Comparison of ENCODE assay signal across 17 mouse cellular contexts in the genomic region with DNA sequence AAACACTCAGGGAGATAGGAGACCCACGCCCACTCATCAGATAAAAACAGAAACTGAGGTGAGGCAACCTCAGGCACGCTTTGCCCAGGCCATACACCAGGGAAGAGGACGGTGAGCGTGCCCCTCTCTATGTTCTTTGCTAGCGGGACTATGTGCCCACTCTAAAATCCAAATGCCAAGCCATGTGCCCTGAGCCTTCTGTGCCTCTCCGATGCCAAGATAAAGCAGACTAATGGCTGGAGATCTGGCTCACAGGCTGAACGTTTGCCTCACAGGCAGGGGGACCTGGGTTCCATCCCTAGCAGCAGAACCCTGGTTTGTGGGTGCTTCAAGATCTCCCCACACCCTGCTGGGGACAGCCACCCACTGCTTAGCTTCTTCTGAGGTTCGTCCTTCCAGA. TPM values are rescaled to one million over a fixed set of nuclear protein-coding genes. Genes with fewer than 3 reads are reported as not detected.
DNase-seq lines count a peak whose midpoint lies in the region; ATAC-seq and TF ChIP-seq lines count a peak whose summit lies in the region.
"Had no signal": no experiment of that assay in that cellular context is flagged by ENCODE, and none has a peak within 500 bp of the region (broad histone marks: within the 10 kb centered on the region; RNA-seq: fewer than 3 reads in every experiment).

No protein-coding gene starts in this region.

- no peak for TF ChIP-seq EP300 in liver, postnatal 0 days (IDR thresholded peaks at IDR 0.05; ENCODE audit: low read depth)

- H3K4me3 ChIP-seq in forebrain, embryonic 10.5 days = no peak overlapping the region
- H3K4me3 ChIP-seq in forebrain, embryonic 16.5 days (replicated peaks; ENCODE audit: low read length) = no peak overlapping the region
- no peak overlapping the region for H3K4me3 ChIP-seq in liver, embryonic 12.5 days
- no peak overlapping the region for H3K4me3 ChIP-seq in liver, postnatal 0 days (ENCODE audit: low read depth, low read length)
- H3K4me3 ChIP-seq in midbrain, embryonic 14.5 days (replicated peaks; ENCODE audit: low read depth, low read length) = no peak overlapping the region
- H3K4me3 ChIP-seq: limb, embryonic 13.5 days; stomach, embryonic 15.5 days had no signal

- H3K9me3 ChIP-seq in forebrain, embryonic 10.5 days = no peaks in the 10 kb centered on the region
- no peaks in the 10 kb centered on the region for H3K9me3 ChIP-seq in forebrain, embryonic 16.5 days (ENCODE audit: control insufficient read depth, low read length)
- H3K9me3 ChIP-seq in liver, embryonic 12.5 days (replicated peaks) = no peaks in the 10 kb centered on the region
- no peaks in the 10 kb centered on the region for H3K9me3 ChIP-seq in liver, postnatal 0 days (ENCODE audit: low read length)
- no peaks in the 10 kb centered on the region for H3K9me3 ChIP-seq in midbrain, embryonic 14.5 days (ENCODE audit: control insufficient read depth, low read length)
- H3K9me3 ChIP-seq: G1E; limb, embryonic 13.5 days; stomach, embryonic 15.5 days had no signal

- no peak for TF ChIP-seq CTCF in liver, postnatal 0 days (IDR thresholded peaks at IDR 0.05; ENCODE audit: low read depth)

- peaks cover 59% of the 10 kb centered on the region for H3K4me1 ChIP-seq in forebrain, embryonic 10.5 days
- H3K4me1 ChIP-seq in forebrain, embryonic 16.5 days (replicated peaks; ENCODE audit: control insufficient read depth, insufficient read depth, low read length) = peaks cover 23% of the 10 kb centered on the region
- peaks cover 88% of the 10 kb centered on the region for H3K4me1 ChIP-seq in liver, embryonic 12.5 days
- peaks cover 11% of the 10 kb centered on the region for H3K4me1 ChIP-seq in liver, postnatal 0 days (ENCODE audit: insufficient read depth)
- peaks cover 31% of the 10 kb centered on the region for H3K4me1 ChIP-seq in midbrain, embryonic 14.5 days (ENCODE audit: control insufficient read depth, insufficient read depth, low read length)

- peak overlapping the region; percentile 82 for H3K27ac ChIP-seq in forebrain, embryonic 10.5 days
- no peak overlapping the region for H3K27ac ChIP-seq in forebrain, embryonic 16.5 days (ENCODE audit: low read length)
- H3K27ac ChIP-seq in liver, embryonic 12.5 days = peak overlapping the region; percentile 46; the same call in 1 of the 2 replicates
- no peak overlapping the region for H3K27ac ChIP-seq in liver, postnatal 0 days (ENCODE audit: low read depth)
- H3K27ac ChIP-seq in midbrain, embryonic 14.5 days (replicated peaks; ENCODE audit: low read depth, low read length) = peak overlapping the region; percentile 81; the same call in 1 of the 2 replicates
- H3K27ac ChIP-seq: limb, embryonic 13.5 days had no signal

- no peak overlapping the region for H3K9ac ChIP-seq in forebrain, embryonic 16.5 days (replicated peaks; ENCODE audit: low read depth, low read length)
- H3K9ac ChIP-seq in liver, embryonic 12.5 days = peak overlapping the region; percentile 42
- no peak overlapping the region; the same call in 1 of the 2 replicates for H3K9ac ChIP-seq in liver, postnatal 0 days (replicated peaks)
- no peak overlapping the region for H3K9ac ChIP-seq in midbrain, embryonic 14.5 days (replicated peaks; ENCODE audit: low read length)
- H3K9ac ChIP-seq: stomach, embryonic 15.5 days had no signal

- H3K27me3 ChIP-seq in forebrain, embryonic 10.5 days (ENCODE audit: poor library complexity, severe bottlenecking) = peaks cover 66% of the 10 kb centered on the region
- no peaks in the 10 kb centered on the region for H3K27me3 ChIP-seq in forebrain, embryonic 16.5 days (replicated peaks; ENCODE audit: control insufficient read depth, insufficient read depth, low read length)
- no peaks in the 10 kb centered on the region for H3K27me3 ChIP-seq in liver, embryonic 12.5 days (replicated peaks)
- H3K27me3 ChIP-seq in liver, postnatal 0 days (ENCODE audit: insufficient read depth, low read length) = no peaks in the 10 kb centered on the region
- H3K27me3 ChIP-seq in midbrain, embryonic 14.5 days (ENCODE audit: control insufficient read depth, insufficient read depth, low read length) = no peaks in the 10 kb centered on the region
- H3K27me3 ChIP-seq: stomach, embryonic 15.5 days had no signal

- 75% methylated on average over 8 of the region's 8 CpGs for WGBS in forebrain, embryonic 10.5 days
- WGBS in forebrain, embryonic 16.5 days = 77% methylated on average over 8 of the region's 8 CpGs
- WGBS in liver, embryonic 12.5 days (ENCODE audit: insufficient replicate concordance) = 55% methylated on average over 8 of the region's 8 CpGs
- WGBS in liver, postnatal 0 days (ENCODE audit: insufficient replicate concordance) = 70% methylated on average over 8 of the region's 8 CpGs
- WGBS in midbrain, embryonic 14.5 days = 81% methylated on average over 8 of the region's 8 CpGs

- H3K4me2 ChIP-seq in forebrain, embryonic 16.5 days (ENCODE audit: low read length) = no peak overlapping the region
- peak overlapping the region; percentile 33 for H3K4me2 ChIP-seq in liver, embryonic 12.5 days
- no peak overlapping the region for H3K4me2 ChIP-seq in liver, postnatal 0 days (ENCODE audit: low read depth, low read length)
- H3K4me2 ChIP-seq in midbrain, embryonic 14.5 days (ENCODE audit: low read length) = no peak overlapping the region
- H3K4me2 ChIP-seq: heart, embryonic 11.5 days; limb, embryonic 13.5 days; stomach, embryonic 15.5 days had no signal

- no peak for ATAC-seq in forebrain, embryonic 16.5 days
- ATAC-seq in liver, embryonic 12.5 days = no peak
- no peak for ATAC-seq in liver, postnatal 0 days
- ATAC-seq in midbrain, embryonic 14.5 days (ENCODE audit: low FRiP score, low TSS enrichment) = no peak

- no peaks in the 10 kb centered on the region for H3K36me3 ChIP-seq in forebrain, embryonic 10.5 days (replicated peaks)
- H3K36me3 ChIP-seq in forebrain, embryonic 16.5 days (ENCODE audit: control insufficient read depth, insufficient read depth) = no peaks in the 10 kb centered on the region
- H3K36me3 ChIP-seq in liver, embryonic 12.5 days = no peaks in the 10 kb centered on the region
- no peaks in the 10 kb centered on the region for H3K36me3 ChIP-seq in liver, postnatal 0 days (replicated peaks; ENCODE audit: insufficient read depth, low read length)
- H3K36me3 ChIP-seq in midbrain, embryonic 14.5 days (ENCODE audit: control insufficient read depth, insufficient read depth, low read length) = no peaks in the 10 kb centered on the region
- H3K36me3 ChIP-seq: limb, embryonic 13.5 days; stomach, embryonic 15.5 days had no signal

- DNase-seq in forebrain, embryonic 10.5 days (ENCODE audit: extremely low spot score, low spot score) = no peak
- DNase-seq in liver, postnatal 0 days = no peak
- peak; percentile 41 to 62 for DNase-seq in cerebellum, postnatal 36 days
- no peak for DNase-seq in midbrain, embryonic 14.5 days
- DNase-seq in lung, postnatal 10 days = no peak
- no peak for DNase-seq in ovary, postnatal 10 days (ENCODE audit: low spot score)
- DNase-seq: kidney, adult 18-20 months; lung, postnatal 4 days; right cerebral cortex, postnatal 4 days had no signal

RNA-seq across cellular contexts. Expression of a gene that starts 17.5 kb away (rescaled TPM):
- polyA plus RNA-seq in forebrain, embryonic 10.5 days (2016; fragmentation: Nextera tagmentation; extraction: Ambion mirVana) = not detected in 2 replicates
- not detected in 2 replicates for polyA plus RNA-seq in forebrain, embryonic 16.5 days (2015; fragmentation: Nextera tagmentation; extraction: Ambion mirVana)
- polyA plus RNA-seq in liver, embryonic 12.5 days (2016; fragmentation: Nextera tagmentation; extraction: Ambion mirVana) = not detected in 2 replicates
- not detected in 2 replicates for polyA plus RNA-seq in liver, postnatal 0 days (2015; fragmentation: Nextera tagmentation; extraction: Ambion mirVana)
- not detected in 2 replicates for polyA plus RNA-seq in midbrain, embryonic 14.5 days (2014; fragmentation: Nextera tagmentation; extraction: Ambion mirVana)
- polyA plus RNA-seq: embryonic facial prominence, embryonic 14.5 days; G1E; heart, embryonic 11.5 days; limb, embryonic 13.5 days; neural tube, embryonic 14.5 days; stomach, embryonic 15.5 days had no signal

RNA-seq across cellular contexts. Expression of a gene that starts 19.6 kb away (rescaled TPM):
- 11.7 and 12.3 TPM in 2 replicates for polyA plus RNA-seq in forebrain, embryonic 10.5 days (2016; fragmentation: Nextera tagmentation; extraction: Ambion mirVana)
- polyA plus RNA-seq in forebrain, embryonic 16.5 days (2015; fragmentation: Nextera tagmentation; extraction: Ambion mirVana) = 47.8 and 50.4 TPM in 2 replicates
- polyA plus RNA-seq in liver, embryonic 12.5 days (2016; fragmentation: Nextera tagmentation; extraction: Ambion mirVana) = 9.3 and 9.8 TPM in 2 replicates
- polyA plus RNA-seq in liver, postnatal 0 days (2015; fragmentation: Nextera tagmentation; extraction: Ambion mirVana) = 1.7 and 1.9 TPM in 2 replicates
- polyA plus RNA-seq in midbrain, embryonic 14.5 days (2014; fragmentation: Nextera tagmentation; extraction: Ambion mirVana) = 44.8 and 51.7 TPM in 2 replicates

Comparison
In these comparisons a context has a peak if more than half of its experiments do, and no peak if none do; other contexts are left out.
1. H3K27ac ChIP-seq: peak in forebrain, embryonic 10.5 days (single experiment), liver, embryonic 12.5 days (single experiment) and midbrain, embryonic 14.5 days (single experiment); none in forebrain, embryonic 16.5 days (single experiment) and liver, postnatal 0 days (single experiment).
2. DNase-seq: peak in cerebellum, postnatal 36 days (2 of 2); none in forebrain, embryonic 10.5 days (single experiment), liver, postnatal 0 days (single experiment), midbrain, embryonic 14.5 days (single experiment), lung, postnatal 10 days (single experiment) and ovary, postnatal 10 days (single experiment).